Mouse (Mus musculus) fibroblast of lung, adult 2 months (primary cell): ENCODE results near the gene Dgkz.

Experiments used
- DNase-seq: peaks from one replicate; pipeline ENCODE4 v3.0.0-alpha.2; 2011; ENCODE audit warnings: low read depth

Gene Dgkz

DNA sequence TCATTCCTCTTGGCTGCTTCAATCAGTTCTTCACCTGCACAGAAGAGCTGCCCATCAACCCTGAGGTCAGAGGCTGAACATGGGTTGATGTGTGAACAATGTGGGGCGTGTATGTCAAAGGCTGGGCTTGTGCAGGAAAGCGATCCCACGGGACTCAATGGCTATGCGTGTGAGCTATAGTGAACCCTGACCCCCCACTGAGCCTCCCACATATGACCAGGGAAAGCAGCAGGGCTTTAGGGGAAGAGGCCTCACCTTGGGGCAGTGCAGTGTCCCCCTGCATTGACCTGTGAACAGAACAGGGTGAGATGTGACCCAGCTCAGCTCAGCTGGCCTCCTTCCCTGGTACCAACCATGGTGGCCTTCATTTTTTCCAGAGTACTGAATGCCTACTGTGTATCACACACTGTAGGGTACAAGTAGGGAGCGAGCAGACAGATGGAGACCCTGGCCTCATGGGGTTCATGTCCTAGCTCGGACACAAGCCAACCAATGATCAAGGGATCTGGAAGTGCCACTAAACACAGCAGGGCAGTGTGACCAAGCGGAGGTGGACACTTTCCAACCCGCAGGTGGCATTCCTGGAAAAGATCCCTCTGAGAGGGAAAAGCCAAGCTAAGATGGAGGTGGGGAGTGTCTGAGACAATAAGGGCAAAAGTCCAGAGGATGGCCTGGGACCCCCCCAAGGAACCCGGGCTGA lies 40.7 kb downstream of the Dgkz start:
- no peak for DNase-seq

DNA sequence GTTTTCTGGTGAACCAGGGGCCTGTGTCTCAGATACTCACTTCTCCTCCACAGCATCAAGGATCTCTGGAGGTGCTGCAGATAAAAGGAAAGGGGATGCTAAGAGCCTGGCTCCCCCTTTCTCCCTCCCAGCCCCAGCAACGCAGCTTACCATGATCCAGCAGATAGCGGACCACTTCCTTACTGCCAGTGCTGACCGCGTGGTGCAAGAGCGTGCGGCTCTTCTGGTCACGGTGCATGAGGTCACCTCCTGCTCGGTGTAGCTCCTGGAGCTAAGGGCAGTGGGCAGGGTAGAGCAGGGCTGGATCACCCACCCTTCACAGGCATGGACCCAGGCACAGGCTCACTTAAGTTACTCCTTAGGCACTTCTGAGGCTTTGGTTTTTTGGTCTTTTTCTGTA lies 41.6 kb downstream of the Dgkz start:
- DNase-seq: no peak

DNA sequence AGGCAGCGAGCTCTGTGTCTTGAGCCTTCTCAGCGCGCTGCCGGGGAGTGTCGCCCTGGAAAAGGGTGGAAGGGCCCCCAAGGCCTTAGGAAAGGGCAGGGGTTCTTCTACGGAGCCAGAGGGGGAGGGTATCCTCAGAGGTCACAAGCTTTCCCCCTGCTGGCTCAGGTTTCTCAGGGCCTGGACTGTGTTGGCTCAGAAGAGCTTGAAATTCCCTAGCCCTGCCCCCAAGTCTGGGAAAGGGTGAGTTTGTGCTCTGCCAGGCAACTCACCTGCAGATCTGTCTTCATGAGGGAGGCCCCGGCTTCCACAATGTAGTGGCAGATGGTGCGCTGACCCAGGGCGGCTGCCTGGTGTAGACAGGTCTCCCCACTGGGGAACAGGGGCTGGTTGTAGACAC lies 42.2 kb downstream of the Dgkz start:
- DNase-seq: no peak

- DNase-seq: no peak
Measured at GRCm38 (mm10) chr2:91932737-91933350, 42.8 kb downstream of the Dgkz start.

- DNase-seq: no peak
Measured at GRCm38 (mm10) chr2:91932160-91932711, 43.4 kb downstream of the Dgkz start, which contains the start of gene Mdk. Gene Mdk (minus strand): TSS chr2:91932297.

DNA sequence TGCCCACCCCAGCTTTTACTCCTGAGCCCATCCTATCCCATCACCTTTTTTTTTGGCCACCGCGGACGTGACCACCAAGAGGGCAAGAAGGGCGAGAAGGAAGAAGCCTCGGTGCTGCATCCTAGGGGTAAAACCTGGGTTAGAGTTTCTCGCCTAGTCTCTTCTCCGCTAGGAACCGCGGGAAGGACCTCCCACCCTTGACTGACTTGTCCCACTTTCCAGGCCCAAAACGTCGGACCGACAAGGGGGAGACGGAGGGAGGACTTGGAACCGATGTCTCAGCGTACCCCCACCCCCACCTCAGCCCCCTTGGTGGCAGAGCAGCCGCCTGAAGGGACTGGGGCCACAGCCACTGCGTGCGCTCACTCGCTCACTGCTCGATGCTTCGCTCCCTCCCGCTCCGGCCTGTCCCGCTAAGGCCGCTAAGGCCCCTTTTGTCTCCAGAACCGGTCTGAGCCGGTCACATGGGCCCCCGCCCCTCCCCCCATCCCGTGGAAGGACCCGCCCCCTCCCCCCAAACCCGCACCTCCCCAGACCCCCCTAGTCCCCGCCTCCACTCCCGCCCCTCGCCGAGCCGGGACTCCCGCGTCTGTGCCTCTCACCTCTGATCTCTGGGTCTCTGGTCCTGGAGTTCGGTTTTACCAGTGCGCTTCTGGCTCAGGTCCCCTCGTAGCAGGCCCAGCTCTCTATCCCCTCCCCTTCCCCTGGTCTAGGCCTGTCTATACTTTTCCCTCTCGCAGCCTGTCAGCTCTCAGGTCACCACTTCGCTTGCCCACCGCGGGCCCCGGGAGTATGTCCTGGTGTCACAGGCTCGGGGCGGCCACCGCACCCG lies 44.1 kb downstream of the Dgkz start:
- DNase-seq: no peak

DNA sequence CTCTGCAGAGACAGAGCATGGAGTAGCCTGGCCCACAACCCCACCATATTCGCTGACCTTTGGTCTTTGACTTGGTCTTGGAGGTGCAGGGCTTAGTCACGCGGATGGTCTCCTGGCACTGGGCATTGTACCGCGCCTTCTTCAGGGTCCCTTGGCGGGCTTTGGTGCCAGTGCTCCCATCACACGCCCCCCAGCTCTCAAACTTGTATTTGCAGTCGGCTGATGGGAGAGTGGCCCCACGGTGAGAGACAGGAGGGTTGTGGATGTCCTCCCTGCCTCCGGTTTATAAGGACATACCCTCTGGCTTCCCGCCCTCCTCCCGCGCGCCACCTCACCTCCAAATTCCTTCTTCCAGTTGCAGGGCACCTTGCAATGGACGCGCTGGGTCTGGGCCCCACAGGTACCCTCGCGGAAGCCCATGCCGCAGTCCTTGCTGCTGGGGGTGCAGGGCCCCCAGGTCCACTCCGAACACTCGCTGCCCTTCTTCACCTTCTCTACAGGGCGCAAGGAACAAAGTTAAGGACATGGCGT lies 44.8 kb downstream of the Dgkz start:
- no peak for DNase-seq

GRCm38 (mm10) chr2:91929936-91930335 lies 45.7 kb downstream of the Dgkz start:
- DNase-seq: no peak

GRCm38 (mm10) chr2:91929455-91929854 lies 46.2 kb downstream of the Dgkz start:
- no peak for DNase-seq

GRCm38 (mm10) chr2:91928534-91929350 lies 46.9 kb downstream of the Dgkz start:
- DNase-seq: no peak

GRCm38 (mm10) chr2:91927826-91928533 lies 47.7 kb downstream of the Dgkz start:
- no peak for DNase-seq

DNA sequence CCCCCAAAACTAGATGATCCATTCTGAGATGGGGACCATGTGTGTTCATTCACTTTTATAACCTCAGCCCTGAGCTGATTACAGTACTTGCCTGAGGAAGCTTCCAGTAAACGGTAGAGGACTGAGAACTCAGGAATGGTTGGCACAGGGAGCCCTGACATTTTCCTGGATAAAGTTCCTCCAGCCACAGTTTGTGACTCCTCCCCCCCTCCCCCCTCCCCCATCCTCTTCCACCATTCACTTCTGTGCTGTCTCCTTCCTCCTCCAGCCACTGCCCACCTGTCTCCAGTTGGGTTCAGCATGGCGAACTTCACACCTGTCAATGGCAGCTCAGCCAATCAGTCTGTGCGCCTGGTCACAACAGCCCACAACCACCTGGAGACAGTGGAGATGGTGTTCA lies 48.7 kb downstream of the Dgkz start, which contains the start of gene Chrm4:
TSS of gene Chrm4 (plus strand) at position 301 of the 400 bp plus-strand sequence.
- no peak for DNase-seq

DNA sequence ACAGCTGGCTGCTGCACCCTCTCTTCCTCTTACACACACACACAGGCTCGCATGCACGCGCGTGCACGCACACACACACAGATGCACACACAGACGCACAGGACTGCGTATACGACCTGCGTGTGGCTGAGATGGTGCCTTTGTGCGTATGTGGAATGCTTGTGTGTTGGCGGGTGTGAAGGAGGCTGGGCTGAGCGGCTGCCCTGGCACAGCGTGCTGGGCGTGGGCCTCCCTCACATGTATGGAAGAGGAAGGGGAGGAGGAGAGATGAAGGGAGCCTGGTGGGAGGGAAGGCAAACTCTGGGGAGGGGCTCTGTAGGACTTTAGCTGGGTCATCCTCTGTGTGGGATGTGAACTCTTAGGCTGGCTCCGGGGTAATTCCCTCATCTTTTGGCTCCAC lies 50.2 kb downstream of the Dgkz start:
- DNase-seq: no peak

- DNase-seq: no peak
Measured at GRCm38 (mm10) chr2:91924726-91925125, 50.9 kb downstream of the Dgkz start.

GRCm38 (mm10) chr2:91923415-91924337 lies 52.0 kb downstream of the Dgkz start:
- DNase-seq: no peak

DNA sequence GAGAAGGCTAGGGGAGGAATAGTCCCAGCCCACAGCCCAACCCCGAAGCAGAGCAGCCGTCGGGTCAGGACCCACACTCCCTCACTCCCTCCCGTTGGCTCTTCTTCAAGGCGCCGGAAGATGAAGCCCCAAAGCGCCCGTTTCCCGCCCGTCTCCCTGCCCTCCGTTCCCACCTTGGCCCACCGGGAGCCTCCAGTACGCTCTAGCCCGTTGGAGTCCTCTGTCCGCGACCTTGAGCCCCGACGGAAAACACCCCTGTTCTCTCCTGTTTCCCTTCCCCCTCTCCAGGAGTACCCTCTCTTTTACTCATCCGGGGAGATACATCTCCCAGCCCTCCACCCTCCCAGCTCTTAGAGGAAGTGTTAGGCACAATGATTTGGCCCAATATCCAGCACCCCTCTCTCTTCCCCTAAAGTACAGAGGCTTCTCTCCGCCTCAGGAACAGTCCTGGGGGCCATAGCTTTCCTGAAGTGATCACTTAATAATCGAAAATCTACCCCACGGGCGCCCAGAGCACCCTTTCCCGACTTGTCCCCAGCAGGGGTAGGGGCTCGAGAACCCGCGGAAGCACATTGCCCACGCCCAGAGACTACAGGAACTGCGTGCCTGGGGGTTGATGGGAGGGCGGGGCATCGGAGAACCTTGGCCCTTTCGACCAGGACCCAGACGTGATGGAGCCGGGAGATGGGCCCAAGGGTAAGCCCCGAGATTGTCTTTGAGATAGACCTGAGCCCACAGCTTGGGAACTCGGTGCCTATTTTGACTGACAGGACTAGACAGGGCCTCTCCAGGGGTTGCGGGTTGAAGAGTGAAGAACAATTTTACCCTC lies 52.9 kb downstream of the Dgkz start:
- DNase-seq: no peak

- DNase-seq: no peak
Measured at GRCm38 (mm10) chr2:91921790-91922570, 53.7 kb downstream of the Dgkz start.
